Mouse (Mus musculus) B cell, adult 2 months (primary cell): Measurements from ENCODE around the gene Cldn13.

Source experiments
- DNase-seq, 2 experiments: peaks; one replicate each; pipeline ENCODE4 v3.0.0; 2022

Cldn13 gene

DNA sequence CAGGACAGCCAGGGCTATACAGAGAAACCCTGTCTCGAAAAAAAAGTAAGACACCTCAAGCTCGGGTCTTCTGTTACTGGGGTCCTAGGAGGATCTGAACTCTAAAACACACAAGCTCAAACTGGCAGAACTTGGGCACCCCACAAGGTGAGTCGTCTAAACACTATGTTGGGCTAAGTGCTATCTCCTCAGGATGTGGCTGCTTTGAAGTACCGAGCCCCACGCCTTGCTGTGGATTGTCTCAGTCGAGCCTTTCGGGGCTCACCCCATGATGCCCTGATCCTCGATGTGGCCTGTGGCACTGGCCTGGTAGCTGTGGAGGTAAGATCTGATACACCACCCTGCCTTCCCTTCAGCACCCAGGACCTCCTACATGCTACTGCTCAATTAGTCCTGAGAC is 18.0 kb upstream of the Cldn13 start:
- peak in 1 of 2 experiments; percentile 9 for DNase-seq

DNA sequence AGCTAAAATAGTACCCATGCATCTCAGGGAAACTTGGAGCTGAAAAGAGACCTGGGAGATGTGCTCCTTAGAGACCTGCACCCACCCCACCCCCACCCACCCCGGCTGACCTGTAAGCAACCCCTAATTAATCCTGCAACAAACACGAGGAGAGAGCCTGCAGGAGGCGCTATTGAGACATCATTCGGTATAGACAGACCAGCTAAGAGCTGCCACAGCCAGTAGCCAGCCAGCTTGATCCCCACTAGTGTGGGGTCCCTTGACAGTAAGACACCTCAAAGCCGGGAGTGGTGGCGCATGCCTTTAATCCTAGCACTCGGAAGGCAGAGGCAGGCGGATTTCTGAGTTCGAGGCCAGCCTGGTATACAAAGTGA is 17.6 kb upstream of the Cldn13 start:
- peak; percentile 73 to 74 for DNase-seq

DNA sequence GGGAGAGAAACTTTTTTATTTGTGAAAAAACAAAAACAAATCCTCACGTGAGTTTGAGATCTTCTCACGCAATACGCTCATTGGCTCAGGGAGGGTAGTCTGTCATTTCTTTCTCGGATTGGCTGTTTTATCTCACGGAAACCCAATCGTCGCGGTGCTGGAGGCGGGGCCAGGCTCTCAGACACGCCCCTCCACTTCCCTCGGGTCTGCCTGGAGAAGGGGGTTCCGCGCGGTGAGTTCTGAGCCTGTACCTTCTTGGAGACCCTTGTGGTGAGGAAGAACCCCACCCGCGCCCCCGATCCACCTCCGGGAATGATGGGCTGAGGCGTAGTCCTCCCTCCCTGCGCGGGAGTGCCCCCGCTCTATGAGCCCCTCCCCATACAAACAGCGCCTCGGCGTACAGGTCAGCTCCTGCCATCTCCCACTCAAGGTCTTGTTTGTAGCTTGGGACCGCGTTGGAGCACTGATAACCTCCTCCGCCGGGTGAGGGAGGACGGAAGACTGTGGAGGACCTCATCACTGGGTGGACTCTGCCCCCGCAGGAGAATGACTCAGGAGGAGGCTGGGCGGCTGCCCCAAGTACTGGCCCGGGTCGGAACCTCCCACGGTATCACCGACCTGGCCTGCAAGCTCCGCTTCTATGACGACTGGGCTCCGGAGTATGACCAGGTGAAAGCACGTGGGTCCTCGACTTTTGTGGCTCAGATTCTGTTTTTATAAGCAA is 17.0 kb upstream of the Cldn13 start, which contains the start of gene Mettl27:
TSS of gene Mettl27 (plus strand) at position 190 of the 724 bp plus-strand sequence.
- peak; percentile 88 to 89 for DNase-seq

DNA sequence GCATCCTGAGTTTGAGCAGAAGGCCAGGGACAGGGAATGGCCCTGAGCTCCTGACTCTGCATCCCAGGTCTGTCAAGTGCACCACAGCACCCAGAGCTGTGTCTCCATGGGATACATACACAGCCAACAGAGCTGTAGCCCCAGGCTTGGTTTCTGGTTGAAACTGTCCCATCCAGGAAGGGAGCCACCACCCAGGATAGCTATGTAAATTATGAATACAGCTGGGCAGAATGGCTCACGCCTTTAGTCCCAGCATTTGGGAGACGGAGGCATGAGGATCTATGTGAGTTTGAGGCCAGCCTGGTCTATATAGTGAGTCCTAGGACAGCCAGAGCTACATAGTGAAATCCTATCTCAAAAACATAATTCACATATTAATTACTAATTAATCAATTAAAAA is 14.7 kb upstream of the Cldn13 start:
- no peak for DNase-seq

DNA sequence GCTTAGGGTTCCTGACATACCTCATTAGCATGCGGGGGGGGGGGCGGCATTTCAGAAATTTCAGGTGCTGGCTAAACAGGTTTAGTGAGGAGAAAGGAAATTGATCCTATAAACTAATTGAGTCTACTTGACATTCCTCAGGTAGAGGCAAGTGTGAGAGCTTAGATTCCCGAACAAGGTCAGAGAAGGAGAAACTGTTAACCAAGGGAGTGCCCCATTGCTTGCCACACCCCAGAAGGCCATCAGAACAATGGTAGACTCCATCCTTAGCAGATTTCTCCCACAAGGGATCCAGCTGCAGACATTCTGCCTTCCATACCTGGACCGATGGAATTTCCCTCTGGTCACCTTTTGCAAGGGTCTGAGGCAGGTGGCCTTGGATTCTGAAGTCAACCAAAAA is 11.4 kb upstream of the Cldn13 start:
- no peak for DNase-seq

DNA sequence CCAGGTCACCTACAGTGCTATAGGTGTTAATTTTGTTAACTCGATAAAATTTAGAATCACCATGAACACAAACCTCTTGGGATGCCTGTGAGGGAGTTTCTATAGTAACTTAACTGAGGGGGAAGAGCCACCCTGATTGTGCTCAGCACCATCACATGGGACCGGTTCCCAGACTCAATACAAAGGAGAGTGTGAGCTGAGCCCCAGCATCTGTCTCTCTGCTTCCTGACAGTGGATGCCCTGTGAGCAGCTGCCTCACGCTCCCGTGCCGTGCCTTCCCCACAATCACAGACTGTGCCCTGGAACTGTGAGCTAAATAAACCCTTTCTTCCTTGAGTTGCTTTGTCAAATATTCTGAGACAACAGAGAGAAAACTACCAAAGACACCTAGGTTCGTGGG is 7.8 kb upstream of the Cldn13 start:
- DNase-seq = no peak

DNA sequence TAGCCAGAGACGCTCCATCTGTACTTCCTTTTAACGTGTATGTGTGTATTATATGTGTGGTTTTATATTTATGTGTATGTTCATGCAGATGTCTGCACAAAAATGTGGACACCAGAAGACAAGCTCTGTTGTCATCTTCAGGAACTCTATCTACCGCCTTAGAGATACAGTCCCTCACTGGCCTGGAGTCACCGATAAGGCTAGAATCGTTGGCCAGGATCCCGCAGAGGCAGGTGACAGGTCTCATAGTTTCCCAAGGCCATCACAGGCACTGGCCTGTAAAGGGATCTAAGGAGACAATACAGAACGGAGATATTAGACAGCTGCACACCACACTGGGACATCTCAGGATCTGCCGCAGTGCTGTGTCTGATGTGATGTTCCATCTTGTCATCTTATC is 5.8 kb upstream of the Cldn13 start:
- no peak for DNase-seq

DNA sequence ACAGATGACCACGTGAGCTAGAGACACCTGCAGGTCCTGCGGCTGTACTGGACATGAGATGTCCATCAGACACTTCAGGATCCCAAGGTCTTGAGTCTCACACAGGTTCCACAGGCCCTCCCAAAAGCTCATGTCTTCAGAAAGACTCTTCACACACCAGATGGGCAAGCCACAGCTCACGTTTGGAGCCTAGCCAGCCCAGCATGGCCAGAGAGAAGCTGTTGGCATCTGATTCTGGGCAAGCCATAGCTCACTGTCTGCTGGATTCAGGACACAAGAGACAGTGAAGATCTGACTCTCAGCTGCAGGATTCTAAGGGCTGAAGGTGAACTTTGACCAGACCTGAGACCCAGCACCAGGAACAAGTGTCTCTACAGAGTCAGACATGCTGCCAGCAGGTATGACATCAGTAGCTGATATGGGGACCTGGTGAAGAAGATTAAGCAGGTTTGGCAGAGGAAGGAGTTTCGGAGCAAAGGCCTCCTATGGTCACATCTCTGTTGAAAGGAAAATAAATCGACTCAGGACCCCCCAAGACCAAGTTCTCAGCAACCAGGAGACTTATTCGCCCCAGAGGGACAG is 4.9 kb upstream of the Cldn13 start:
- DNase-seq = no peak

DNA sequence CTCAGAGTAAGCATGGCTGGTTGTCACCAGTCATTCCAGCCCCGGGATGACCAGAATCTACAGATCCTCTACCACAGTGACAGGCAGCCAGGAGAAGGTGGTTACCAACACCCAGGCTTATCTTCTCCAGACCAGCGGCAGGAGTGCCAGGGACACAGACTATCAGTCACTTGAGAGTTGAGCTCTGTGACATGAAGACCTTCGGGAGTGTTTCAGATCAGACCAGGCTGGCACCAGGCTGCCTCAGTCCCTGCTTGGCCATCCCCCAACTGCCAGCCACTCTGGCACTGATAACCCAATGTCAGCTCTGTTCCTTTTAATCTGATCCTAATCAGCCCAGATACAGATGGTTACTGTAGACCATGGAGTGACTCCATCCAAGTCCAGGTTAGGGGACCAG is 3.8 kb upstream of the Cldn13 start:
- DNase-seq = no peak

DNA sequence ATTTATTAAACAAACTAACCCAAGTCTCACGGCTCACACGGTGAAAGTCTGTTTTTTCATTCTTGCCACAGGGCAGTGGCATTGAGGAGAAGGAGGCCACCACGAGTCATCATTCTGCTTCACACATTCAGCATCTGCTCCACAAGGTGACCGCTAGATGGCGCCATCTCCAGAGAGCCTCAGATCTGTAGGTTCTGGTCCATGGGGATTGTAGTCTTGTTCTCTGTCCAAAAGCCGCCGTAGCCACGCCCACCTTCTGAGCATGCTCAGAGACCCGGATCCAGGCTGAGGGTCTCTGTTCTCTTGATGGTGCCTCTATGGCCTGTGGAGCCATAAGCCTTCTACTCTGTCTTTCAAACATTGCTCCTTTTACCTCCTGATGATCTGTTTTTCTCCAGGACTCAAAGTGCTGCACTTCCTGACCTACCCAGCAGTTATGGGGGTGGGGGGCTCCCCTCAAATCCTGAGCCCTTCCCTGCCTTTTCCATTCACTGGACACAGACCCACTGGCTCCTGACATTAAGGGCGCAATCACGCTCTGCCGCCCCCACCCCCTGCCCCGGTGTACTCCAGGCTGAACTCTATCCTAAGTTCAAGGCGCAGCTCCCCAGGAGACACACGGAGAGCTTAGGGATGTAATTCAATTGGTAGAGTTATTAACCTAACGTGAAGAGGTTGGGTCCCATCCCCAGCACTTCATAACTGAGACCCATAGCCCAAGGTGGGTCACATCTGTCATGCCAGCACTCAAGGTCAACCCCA is 2.9 kb upstream of the Cldn13 start:
- DNase-seq = peak; percentile 65 to 67

DNA sequence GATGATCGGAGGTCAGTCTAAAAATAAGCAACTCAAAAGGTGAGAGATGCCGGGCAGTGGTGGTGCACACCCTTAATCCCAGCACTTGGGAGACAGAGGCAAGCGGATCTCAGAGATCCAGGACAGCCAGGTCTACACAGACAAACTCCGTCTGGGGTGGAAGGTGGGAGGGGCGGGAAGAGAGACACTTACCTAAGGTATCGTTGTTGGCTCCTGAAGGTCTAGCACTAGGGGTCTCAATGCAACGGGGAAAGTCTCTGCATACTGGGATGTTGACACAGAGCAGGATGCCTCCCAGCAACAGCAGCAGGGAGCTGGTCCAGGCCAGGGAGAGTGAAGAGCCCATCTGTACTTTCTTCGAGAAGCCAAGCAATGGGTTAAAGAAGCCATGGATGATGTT is 816 bp downstream of the Cldn13 start:
- no peak for DNase-seq

DNA sequence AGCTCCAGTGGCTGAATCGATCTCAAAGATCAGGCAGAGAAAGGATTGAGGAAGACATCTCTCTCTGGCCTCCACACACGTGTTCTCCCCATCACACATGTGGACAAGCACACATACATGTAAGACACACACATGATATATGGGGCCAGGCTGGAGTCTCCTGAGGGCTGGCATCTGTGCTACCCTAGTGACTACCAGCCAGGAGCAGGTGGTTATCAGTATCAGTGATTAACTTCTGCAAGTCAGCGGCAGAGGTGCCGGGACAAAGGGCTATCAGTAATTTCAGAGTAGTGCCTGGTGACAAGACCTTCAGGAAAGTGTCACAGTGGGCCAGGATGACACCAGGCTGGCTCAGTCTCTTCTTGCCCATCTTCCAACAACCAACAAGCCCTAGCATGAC is 1.6 kb downstream of the Cldn13 start:
- DNase-seq = no peak

DNA sequence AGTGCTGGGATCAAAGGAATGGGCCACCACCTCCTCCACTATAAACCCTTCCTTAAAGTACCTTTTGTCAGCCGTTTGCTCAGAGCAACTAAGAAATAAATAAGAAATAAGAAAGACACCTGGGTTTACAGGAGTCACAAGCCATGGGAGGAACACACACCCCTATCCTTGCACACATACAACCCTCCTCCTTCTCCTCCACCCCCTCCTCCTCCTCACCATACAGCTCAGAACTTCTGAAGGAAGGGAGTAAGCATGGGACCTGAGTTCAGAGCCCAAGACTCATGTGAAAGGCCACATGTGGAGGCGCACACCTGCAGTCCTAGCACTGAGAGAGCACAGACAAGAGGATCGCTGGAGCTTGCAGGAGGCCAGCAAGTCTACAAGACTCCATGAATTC is 2.0 kb downstream of the Cldn13 start:
- DNase-seq = no peak

DNA sequence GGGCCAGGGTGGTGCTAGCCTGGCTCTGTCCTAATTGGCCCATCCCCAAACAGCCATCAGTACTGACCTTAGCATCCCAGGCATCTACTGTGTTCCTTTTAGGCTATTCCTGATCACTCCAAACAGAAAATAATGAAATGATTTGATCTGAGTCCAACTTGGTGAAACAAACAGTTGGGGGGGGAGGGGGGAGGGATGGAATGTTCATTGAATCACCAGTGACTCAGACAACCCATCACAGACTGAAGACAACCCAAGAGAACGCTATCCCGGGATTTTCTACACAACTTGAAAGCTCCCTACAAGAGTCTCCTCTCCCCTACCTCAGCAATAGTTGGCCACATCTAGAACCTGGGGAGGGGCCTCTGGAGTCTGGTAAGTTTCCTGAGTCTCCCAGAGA is 3.4 kb downstream of the Cldn13 start:
- DNase-seq = no peak

DNA sequence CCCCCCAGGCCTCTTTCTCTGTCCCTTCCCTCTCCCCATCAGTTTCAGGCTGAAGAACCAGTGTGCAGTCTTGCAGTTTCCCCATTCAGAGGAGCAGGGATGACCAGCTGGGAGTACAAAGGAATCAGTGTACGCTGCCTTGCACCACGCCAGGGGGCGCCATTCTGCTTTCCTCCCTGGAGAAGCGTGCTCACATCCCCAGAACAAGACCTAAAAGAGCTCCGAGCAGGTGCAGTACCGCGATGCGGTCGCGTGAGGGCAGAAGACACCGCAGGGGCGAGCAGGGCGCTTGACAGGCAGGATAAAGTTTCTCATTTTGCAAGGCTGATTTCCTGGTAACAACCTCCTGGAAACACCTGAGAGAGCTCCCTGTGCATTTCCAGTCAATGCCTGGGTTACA is 8.2 kb downstream of the Cldn13 start:
- DNase-seq = peak; percentile 72 to 75

DNA sequence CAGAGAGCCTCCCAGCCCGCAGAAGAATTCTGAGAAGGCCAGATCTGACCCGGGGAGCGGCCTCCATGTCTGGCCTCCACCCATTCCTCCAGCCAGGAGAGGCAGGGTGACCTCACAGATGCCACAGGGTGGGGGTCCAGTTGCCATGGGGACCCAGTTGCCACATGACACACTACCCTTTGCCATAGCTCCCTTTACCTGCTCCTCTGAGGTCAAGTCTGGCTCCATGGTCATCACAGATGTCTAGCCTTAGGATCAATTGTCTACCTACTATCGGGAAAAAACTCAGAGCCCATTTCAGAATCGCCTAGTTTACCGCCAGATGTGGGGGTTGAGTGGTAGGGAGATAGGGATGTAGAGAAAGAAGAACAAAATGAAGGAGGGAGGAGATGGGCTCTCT is 8.7 kb downstream of the Cldn13 start, which contains the start of gene Tmem270:
TSS of gene Tmem270 (minus strand) at position 101 of the 400 bp plus-strand sequence.
- DNase-seq = no peak

DNA sequence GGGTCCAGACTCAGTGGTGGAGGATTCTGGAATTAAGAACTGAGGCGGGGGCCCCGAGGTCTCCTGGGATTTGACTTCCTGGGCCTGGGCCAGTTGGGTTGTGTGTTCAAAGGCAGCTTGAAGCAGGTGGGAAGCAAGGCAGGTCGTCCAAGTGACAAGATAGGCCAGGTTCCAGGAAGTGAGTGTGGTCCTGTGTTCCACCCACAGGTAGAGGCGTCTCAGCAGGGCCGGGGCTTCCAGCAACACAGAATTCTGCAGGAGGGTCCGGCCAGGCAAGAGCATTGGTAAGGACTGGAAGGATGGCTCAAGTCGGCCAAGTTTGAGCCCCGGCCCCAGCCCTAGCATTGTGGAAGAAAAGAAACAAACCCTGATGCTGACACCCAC is 13.7 kb downstream of the Cldn13 start:
- DNase-seq = no peak

DNA sequence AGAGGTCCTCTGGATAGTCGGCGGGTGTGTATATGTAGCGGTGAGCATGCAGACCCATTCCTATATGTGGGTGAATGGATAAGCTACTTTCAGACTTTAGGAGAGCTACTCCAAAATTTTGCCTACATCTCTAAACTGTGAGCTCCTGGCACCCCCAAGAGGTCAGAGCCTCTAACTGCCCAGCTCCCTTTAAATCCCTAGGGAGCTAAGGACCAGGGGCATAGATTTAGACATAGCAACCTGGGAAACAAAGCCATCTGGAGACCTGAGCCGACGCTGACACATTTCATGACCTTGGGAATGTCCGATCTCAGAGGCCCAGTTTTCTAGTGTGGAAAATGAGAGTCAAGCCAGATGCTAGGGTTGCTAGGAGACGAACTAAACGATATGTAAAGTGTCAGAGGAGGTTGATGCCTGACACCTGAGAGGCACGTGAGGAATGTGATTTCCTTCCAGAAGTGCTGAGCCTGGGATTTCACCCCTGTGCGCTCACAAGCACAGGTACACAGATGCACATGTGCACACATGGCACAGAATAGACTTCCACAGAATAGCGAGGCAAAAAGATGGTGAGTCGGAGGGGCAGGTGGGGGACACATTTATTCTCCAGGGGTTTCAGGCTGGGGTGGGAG is 14.2 kb downstream of the Cldn13 start:
- no peak for DNase-seq

DNA sequence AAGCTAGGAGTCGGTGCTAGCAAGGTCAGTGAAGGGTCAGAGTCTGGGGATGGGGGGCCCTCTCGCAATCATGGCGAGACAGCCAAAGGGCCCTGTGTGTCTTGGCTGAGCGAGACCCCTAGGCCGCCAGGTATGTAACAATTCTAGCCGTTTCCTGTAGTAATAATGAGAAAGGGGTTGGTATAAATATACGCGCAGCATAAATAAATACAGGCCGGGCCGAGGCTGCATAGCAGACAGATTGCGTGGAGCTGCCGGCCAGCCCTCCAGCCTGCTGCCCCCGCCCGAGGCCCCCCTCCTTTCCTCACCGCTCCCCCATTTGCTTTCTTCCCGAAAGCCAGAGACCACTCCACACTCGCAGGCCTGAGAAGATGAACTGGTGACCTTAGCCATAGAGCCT is 17.7 kb downstream of the Cldn13 start:
- no peak for DNase-seq

DNA sequence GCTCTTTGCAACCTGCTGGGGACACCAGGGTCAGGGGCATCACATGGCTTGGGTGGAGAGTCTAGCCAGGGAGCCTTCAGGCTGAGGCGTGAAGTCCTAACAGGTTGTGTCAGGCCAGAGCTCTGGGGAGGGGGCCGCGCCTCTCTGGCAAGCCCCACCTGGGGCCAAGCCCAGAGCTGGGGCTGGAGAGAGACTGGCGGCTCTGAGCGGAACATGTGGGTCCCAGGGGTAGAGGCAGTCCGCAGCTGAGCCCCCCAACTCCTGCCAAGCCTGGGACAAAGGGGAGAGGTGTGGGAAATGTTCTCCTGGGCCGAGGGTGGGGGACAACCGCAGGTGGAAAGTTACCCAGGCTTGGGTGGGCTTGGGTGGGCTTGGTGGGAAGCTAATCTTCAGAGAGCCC is 18.4 kb downstream of the Cldn13 start:
- DNase-seq = no peak

DNA sequence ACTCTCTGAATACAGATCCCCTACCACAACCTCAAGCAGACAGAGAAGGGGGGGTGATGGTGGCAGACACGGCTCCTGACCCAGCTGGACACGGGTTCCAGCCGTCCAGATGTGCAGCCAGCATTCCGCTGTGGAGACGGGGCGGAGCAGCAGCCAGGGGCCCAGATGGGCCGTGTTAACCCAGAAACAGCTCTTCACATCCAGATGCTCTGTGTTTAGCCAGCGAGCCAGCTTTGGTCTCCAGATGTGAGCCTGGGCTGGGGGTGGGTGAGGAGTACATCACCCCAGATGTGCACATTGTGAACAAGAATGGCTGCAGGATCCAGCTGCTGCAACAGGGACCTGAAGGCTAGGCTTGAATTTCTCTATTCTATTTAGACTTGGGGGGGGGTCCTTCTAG is 20.0 kb downstream of the Cldn13 start:
- DNase-seq = no peak

DNA sequence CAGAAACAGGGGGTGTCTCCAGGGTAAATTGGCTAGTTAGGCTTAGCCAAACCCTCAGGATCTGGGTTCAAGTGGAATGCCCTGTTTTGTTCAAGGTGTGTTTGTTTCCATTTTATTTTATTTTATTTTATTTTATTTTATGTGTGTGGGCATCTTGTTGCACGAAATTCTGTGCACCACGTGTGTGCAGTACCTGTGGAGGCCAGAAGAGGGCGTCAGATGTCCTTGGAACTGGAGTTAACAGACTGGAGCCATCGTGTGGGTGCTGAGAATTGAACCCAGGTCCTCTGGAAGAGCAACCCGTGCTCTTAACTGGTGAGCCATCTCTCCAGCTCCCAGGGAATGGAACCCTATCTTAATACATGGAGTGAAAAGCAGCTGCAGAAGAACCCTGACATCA is 22.6 kb downstream of the Cldn13 start:
- no peak for DNase-seq

DNA sequence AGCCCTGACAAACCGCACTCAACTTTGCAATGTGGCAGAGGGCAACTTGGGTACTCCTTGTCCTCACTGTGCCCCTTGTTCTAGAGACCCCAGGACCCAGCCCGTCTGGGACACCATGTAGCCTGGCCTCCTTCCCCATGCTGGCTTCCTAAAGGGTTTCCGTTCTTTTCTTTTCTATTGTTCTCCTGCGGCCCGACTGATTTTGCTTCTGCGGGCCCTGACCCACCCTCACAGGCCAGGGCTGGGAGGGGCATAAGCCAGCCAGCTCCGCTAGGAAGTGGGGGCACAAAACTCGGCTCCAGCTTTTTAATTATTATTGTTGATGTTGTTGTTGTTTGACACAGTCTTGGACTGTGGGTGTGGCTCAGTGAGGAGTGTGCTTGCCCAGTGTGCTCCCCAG is 23.8 kb downstream of the Cldn13 start:
- no peak for DNase-seq

DNA sequence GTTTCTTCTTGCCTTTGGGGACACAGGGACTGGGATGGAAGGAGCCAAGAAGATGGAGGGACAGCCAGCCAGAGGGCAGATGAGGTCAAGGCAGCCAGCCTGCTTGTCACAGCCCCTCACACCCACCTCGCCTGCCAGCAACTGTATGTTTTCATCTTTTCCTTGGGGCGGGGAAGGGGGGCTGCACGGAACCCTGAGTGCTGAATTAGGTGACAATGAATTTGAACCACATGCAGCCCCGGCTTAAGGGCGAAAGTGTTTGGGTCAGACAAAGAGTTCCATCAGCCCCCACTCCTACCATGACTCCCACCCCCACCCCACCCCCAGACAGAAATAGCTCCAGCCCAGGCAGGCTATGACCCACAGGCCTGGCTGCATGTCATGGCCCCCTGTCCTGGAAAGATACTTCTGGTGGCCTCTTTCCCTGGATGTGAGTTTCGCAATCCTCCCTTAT is 24.7 kb downstream of the Cldn13 start:
- no peak for DNase-seq
